Mouse (Mus musculus) spleen, adult 10 weeks (tissue): ENCODE measurements around the gene Cep164. TPM values are rescaled to one million over a fixed set of nuclear protein-coding genes. Genes with fewer than 3 reads are reported as not detected.

ENCODE experiments used
- polyA plus RNA-seq: library from polyadenylated mRNA; stranded (reverse); fragments of 350-450 nt; fragmentation: Illumina TruSeq; extraction: RNeasy Lipid Tissue Mini Kit (QIAGEN cat#74804); gene quantifications from one replicate; pipeline ENCODE4 v1.2.3, GENCODE M21; 2015; ENCODE audit warnings: low replicate concordance; ENCODE audit not compliant: insufficient read depth

Gene Cep164
- polyA plus RNA-seq, result 9.8 TPM

DNA sequence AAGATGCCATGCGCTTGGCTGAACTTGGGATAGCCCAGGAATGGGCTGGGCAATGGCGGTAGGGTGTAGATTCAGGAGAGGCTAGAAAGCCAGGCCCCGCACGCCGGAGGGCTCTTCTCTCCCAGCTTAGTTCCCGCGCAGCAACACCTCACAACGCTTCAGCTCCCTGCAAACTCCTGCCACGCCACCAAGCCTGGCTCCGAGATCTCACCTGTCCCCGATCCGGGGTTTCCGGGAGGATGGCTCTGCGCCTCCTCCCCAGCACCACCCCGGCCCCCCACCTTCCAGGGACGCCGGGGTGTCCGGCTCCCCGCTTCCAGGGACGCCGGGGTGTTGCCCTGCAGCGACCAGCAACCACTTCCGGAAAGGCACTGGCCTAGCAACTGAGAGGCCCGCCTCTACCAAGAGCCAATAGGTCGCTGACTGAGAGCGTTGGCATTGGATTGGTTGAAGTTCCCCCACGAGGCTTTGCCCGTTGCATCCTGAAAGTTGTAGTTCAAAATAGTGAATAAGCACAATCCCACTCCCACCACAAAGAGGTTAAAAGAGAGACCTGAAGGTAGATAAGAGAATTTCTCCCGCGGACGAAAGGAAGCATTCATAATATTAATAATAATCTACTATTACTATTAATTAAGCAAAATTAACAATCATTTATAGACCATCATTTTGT is at the start of gene Cep164:
TSS of gene Cep164 (minus strand) at position 401 of the 673 bp plus-strand sequence.

DNA sequence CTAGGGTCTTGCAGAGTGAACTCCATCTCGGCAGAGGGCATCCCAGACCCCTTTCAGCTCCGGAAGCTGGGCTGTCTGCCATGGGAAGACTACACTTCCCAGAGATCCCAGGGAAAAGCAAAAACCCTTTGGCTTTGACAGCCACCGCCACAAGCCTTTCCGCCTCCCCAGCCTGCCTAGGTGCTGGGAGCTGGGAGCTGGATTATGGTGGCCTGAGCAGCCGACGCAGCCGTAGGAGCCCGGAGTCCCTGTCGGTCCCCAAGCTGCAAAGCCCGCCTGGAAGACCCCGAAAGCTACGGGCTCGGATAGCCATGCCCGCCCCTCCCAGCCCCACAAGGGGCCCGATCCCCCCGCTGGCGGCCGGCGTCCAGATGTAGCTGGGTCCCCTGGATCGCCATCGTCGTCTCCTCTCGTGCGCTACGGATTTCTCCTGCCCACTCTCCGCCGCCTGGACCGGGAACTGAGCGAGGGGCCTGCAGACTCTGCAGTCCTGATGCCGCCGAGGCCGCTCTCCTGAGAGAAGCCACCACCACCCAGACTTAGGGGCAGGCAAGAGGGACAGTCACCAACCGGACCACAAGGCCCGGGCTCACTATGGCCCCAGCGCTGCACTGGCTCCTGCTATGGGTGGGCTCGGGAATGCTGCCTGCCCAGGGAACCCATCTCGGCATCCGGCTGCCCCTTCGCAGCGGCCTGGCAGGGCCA is 10.1 kb upstream of the Cep164 start, which contains the start of gene Bace1:
TSS of gene Bace1 (plus strand) at position 147 of the 705 bp plus-strand sequence.

Other genes starting within 250 kb of the Cep164 start
- 5.7 TPM for gene Bace1, start 9.9 kb upstream of the Cep164 start, polyA plus RNA-seq
- gene Pcsk7, start 77.8 kb upstream of the Cep164 start, polyA plus RNA-seq, result 22.6 TPM
- gene Rnf214, start 78.2 kb upstream of the Cep164 start, polyA plus RNA-seq, result 34.1 TPM
- gene Tagln, start 107.4 kb upstream of the Cep164 start, polyA plus RNA-seq, result 124 TPM
- gene Sidt2, start 126.6 kb upstream of the Cep164 start, polyA plus RNA-seq, result 59.0 TPM
- gene Pafah1b2, start 184.0 kb upstream of the Cep164 start, polyA plus RNA-seq, result 54.5 TPM
- 17.3 TPM for gene Sik3, start 184.1 kb upstream of the Cep164 start, polyA plus RNA-seq